Mouse (Mus musculus) midbrain, embryonic 13.5 days (tissue): ENCODE measurements around the gene Ski. TPM values are rescaled to one million over a fixed set of nuclear protein-coding genes. Genes with fewer than 3 reads are reported as not detected.
A peak's percentile ranks its signal among the peaks of the same experiment; 100 is the strongest.

Experiments used
- ATAC-seq: fragments of 200-750 bp; cut with Nextera tagmentation; 2 replicates; pipeline ENCODE4 v1.8.0; 2017; ENCODE audit warnings: mild to moderate bottlenecking, moderate TSS enrichment, moderate library complexity
- H3K27ac ChIP-seq: fragments of 300-500 bp; sonication (generic); 2 replicates; pipeline ENCODE4 v1.5.1; 2015; ENCODE audit warnings: inconsistent platforms, mild to moderate bottlenecking, moderate library complexity
- H3K27me3 ChIP-seq: fragments of 300-500 bp; sonication (generic); 2 replicates; pipeline ENCODE4 v1.6.1; 2015; ENCODE audit warnings: mild to moderate bottlenecking, inconsistent platforms
- H3K36me3 ChIP-seq: fragments of 300-500 bp; sonication (generic); 2 replicates; pipeline ENCODE4 v1.6.1; 2015; ENCODE audit warnings: mild to moderate bottlenecking, inconsistent platforms
- H3K4me1 ChIP-seq: fragments of 300-500 bp; sonication (generic); replicated peaks from 2 replicates; pipeline ENCODE4 v1.6.1; 2015; ENCODE audit warnings: inconsistent platforms
- H3K4me2 ChIP-seq: fragments of 300-500 bp; sonication (generic); replicated peaks from 2 replicates; pipeline ENCODE4 v1.6.1; 2015; ENCODE audit warnings: moderate library complexity, mild to moderate bottlenecking, inconsistent platforms
- H3K4me3 ChIP-seq: fragments of 300-500 bp; sonication (generic); replicated peaks from 2 replicates; pipeline ENCODE4 v1.5.1; 2015; ENCODE audit warnings: mild to moderate bottlenecking, inconsistent platforms
- H3K9ac ChIP-seq: fragments of 300-500 bp; sonication (generic); replicated peaks from 2 replicates; pipeline ENCODE4 v1.6.1; 2015; ENCODE audit warnings: mild to moderate bottlenecking, inconsistent platforms
- H3K9me3 ChIP-seq: fragments of 300-500 bp; sonication (generic); 2 replicates; pipeline ENCODE4 v1.6.1; 2016; ENCODE audit warnings: mild to moderate bottlenecking, inconsistent platforms
- WGBS: fragments of 180-500 bp; shearing (Covaris S2); methylation state at CpG from one replicate; pipeline ENCODE4 v1.1.7; 2015; 5-methylcytosine and 5-hydroxymethylcytosine counted together
- polyA plus RNA-seq: library from polyadenylated mRNA; unstranded; fragments of >200 nt; fragmentation: Nextera tagmentation; extraction: Ambion mirVana; gene quantifications from 2 replicates; pipeline ENCODE4 v1.2.1, GENCODE M21; 2015

The Ski gene
- polyA plus RNA-seq, 1 experiment from 2014 or later, result 9.9 TPM

DNA sequence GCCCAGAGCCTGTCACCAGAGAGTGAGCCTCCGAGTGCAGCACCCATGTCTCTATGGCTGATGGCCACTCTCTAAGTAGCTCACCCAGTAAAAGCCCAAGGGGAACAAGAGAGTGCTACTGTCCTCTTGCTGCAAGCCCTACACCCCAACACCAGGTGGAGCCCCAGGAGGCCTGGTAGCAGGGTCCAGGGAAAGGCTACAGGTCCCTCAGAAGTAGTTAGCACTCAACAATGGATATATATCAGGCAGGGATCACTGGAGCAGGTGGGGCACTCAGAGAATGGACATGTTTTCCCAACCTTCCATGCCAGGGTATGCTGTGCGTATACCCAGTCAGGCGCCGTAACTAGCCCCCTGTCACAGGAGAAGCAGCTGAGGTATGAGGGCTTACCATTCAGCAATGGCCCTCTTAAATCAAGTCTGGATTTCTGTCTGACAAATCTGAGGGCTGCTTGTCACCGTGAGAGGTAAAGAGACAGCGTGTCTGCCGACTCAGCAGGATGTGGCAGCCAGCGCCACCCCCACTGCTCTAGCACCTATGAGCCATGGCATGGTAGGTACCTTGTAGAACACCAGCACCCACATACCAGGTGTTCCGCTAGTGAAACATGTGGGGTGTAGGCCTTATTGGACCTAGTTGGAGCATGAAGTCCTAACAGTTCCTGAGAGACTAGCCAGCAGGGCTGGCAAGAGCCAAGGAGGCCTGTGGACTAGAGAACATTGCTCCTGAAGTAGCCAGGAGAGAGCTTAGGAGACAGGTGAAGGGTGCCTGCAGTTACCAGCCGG lies 93.1 kb downstream of the Ski start:
- no peak for ATAC-seq

DNA sequence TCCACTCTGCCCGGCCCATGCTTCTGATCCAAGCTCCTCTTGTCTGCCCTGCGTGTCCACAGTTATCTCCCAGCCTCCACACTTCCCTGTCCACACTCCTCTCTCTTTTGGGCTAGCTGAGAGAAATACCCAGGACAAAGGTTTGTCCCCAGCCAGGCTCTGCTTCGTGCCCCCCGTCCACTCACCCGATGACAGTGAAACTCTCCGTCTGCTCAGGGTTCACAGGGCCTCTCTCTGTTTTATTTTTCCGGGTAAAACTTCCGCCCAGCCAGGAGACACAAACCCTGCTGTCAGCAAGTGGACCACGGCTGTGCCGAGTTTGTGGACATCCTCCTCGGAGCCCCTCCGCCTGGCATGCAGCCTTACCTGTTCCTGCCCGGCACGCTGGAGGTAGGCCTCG lies 94.0 kb downstream of the Ski start:
- ATAC-seq, result no peak

More for the DNA sequence above, 93.1 kb downstream of the Ski start:
- Histone ChIP-seq H3K27ac (0 out of 2 replicates have a peak overlapping the region, but pooled peaks have one; percentile 10), H3K4me2 (no peak overlapping the region), H3K36me3 (no peaks in the 10 kb centered on the region), H3K4me1 (peaks cover 55% of the 10 kb centered on the region), H3K27me3 (no peaks in the 10 kb centered on the region), H3K9ac (0 out of 2 replicates have a peak overlapping the region, but pooled peaks have one; percentile 3), H3K9me3 (no peaks in the 10 kb centered on the region), H3K4me3 (no peak overlapping the region)
- 93% methylated on average over 10 of the region's 10 CpGs for WGBS

DNA sequence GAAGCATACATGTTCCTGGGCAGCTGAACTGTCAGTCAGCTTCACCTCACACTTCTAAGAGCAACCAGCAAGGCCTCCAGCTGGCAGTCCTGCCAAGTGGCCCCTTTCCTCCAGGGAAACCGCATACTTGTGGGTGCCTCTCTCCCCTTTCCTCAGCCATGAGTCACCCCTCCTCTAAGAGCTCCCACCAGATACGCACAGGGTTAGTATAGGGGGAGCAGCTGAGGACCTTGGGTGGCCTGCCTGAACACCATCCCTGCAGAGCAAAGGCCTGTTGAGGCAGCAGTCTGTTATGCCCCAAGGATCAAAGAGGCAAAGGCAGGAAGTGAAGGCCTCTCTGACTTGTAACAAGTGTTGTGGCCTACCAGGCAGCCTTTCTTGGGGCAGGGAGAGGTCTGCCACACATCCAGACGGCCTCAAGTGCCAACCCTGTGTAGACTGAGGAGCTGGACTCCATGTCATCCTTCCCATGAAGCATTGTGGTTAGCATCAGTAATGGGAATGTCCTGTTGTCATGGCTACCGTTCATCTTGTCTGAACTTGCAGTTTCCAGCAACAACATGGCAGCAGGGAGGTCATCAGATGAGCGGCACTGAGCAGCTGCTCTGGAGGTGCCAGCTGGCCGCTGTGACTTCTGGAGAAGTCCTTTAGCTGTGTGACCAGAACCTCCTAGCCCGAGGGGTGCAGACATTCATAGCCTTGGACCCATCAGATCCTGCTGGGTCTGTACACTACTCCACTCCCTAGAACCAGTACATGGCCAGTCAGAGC lies 95.6 kb downstream of the Ski start:
- no peaks in the 10 kb centered on the region for H3K36me3 ChIP-seq
- H3K27me3 ChIP-seq, result no peaks in the 10 kb centered on the region
- H3K27ac ChIP-seq, result no peak overlapping the region
- no peak overlapping the region for H3K9ac ChIP-seq
- no peak for ATAC-seq
- WGBS, result 61% methylated on average over 7 of the region's 7 CpGs
- H3K4me2 ChIP-seq, result no peak overlapping the region
- peaks cover 58% of the 10 kb centered on the region for H3K4me1 ChIP-seq
- no peaks in the 10 kb centered on the region for H3K9me3 ChIP-seq
- no peak overlapping the region for H3K4me3 ChIP-seq

More for the DNA sequence above, 94.0 kb downstream of the Ski start:
- Histone ChIP-seq H3K4me3 (no peak overlapping the region), H3K36me3 (no peaks in the 10 kb centered on the region), H3K27me3 (no peaks in the 10 kb centered on the region), H3K4me2 (no peak overlapping the region), H3K9ac (no peak overlapping the region), H3K27ac (no peak overlapping the region), H3K9me3 (no peaks in the 10 kb centered on the region), H3K4me1 (peaks cover 48% of the 10 kb centered on the region)
- WGBS, result 93% methylated on average over 15 of the region's 15 CpGs

DNA sequence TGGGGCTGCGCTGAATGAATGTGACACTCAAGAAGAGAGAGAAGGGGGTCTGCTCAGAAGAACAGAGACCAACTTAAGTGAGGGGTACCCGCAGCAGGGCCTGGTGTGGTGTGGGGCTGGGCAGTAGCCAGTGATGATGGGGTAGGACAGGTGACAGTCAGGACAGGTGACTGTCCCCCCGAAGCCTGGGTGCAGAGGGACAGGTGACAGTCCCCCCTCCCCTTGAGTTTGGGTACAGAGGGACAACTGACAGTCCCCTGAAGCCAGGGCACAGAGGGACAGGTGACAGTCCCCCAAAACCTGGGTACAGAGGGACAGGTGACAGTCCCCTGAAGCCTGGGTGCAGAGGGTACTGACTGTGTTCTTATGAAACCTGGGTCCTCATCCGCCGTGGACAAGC lies 96.2 kb downstream of the Ski start:
- no peaks in the 10 kb centered on the region for H3K27me3 ChIP-seq
- H3K27ac ChIP-seq, result no peak overlapping the region
- no peak overlapping the region for H3K9ac ChIP-seq
- H3K4me1 ChIP-seq, result peaks cover 64% of the 10 kb centered on the region
- ATAC-seq, result no peak
- H3K4me2 ChIP-seq, result no peak overlapping the region
- H3K9me3 ChIP-seq, result no peaks in the 10 kb centered on the region
- H3K36me3 ChIP-seq, result no peaks in the 10 kb centered on the region
- 95% methylated on average over 5 of the region's 5 CpGs for WGBS
- no peak overlapping the region for H3K4me3 ChIP-seq

DNA sequence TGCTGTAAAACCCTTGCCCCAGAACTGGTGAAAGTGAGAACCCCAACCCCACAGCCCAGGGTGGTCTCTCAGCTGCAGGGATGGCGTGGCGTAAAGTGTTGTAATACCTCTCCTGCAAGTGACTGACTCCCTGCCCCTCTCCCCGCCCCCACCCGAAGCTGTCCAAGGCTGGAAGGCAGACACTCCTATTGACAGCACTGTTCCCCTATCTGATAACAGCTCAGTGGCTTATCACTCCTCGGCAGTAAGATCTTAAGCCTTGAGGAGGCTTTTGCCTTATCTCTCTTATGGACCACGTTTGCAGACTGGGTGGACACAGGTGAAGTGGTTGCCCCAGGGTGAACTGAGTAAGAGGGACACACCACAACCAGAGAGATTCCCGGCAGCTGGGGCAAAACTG lies 97.1 kb downstream of the Ski start:
- H3K36me3 ChIP-seq, result no peaks in the 10 kb centered on the region
- H3K4me1 ChIP-seq, result peaks cover 64% of the 10 kb centered on the region
- H3K9ac ChIP-seq, result no peak overlapping the region
- no peaks in the 10 kb centered on the region for H3K27me3 ChIP-seq
- H3K4me3 ChIP-seq, result no peak overlapping the region
- WGBS, result 71% methylated on average over 7 of the region's 7 CpGs
- no peaks in the 10 kb centered on the region for H3K9me3 ChIP-seq
- H3K4me2 ChIP-seq, result no peak overlapping the region
- ATAC-seq, result no peak
- no peak overlapping the region for H3K27ac ChIP-seq

DNA sequence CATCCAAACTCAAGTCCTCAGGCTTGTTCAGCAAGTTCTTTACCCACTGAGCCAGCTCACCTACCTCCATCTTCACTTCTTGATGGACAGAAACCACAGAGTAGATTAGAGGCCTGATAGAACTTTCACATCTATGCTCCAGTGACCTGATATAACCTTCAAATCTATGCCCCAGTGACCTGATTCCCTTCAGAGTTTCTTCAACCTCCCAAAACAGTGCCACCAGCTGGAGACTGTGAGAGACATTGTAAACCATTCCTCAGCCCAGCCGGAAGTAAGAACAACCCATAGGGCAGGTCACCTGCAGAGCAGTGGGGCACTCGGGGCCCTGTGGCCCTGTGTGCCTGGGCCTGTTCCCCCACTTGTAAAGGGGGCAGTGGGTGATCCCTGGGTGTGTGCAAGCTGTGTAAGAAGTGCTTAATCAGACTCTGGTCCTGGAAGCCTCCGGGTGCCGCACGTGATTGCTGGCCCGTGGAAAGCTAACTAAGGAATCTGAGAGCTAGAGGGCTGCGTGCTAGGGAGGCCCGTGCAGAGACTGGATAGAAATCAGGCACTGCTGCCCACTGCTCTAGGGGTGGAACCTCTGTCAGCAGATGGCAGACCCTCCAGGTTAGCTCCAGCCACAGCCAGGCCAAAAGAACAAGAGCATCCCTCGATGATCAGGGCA lies 98.4 kb downstream of the Ski start:
- ATAC-seq, result no peak
- H3K36me3 ChIP-seq, result no peaks in the 10 kb centered on the region
- H3K27ac ChIP-seq, result 0 out of 2 replicates have a peak overlapping the region, but pooled peaks have one; percentile 15
- H3K9me3 ChIP-seq, result no peaks in the 10 kb centered on the region
- H3K4me1 ChIP-seq, result peaks cover 54% of the 10 kb centered on the region
- H3K4me3 ChIP-seq, result no peak overlapping the region
- H3K4me2 ChIP-seq, result no peak overlapping the region
- WGBS, result 78% methylated on average over 9 of the region's 9 CpGs
- no peak overlapping the region for H3K9ac ChIP-seq
- H3K27me3 ChIP-seq, result no peaks in the 10 kb centered on the region

DNA sequence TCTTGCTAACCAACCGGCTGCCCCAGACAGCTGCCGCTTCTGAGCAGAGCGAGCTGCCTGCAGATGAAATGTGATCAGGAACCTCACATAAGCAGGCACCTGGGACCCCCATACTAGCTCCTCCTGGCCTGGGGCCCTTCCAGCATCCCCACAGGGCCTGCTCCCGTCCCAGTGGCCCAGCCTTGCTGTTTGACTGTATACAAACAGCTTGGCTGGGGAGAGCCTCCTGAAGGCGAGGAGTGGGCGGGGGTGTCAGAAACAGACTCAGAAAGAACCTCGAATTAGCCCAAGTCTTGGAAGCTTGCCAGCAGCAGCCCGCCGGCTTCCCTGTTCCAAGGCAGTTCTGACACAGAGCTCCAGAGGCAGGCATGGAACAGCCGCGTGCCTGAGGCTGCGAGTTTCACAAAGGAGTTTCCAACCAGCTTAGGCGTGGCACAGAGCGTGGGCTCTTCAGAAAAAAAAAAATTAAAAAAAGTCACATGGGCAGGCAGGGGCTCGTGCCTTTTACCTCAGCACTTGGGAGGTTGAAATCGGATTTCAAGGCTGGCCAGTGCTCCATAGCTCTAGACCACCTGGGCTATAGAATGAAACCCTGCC lies 99.8 kb downstream of the Ski start:
- no peaks in the 10 kb centered on the region for H3K9me3 ChIP-seq
- ATAC-seq, result peak; percentile 85
- H3K27me3 ChIP-seq, result no peaks in the 10 kb centered on the region
- no peak overlapping the region for H3K9ac ChIP-seq
- peak overlapping the region; percentile 70 for H3K27ac ChIP-seq
- H3K4me2 ChIP-seq, result no peak overlapping the region
- H3K4me3 ChIP-seq, result no peak overlapping the region
- 26% methylated on average over 16 of the region's 16 CpGs for WGBS
- H3K4me1 ChIP-seq, result peaks cover 61% of the 10 kb centered on the region
- no peaks in the 10 kb centered on the region for H3K36me3 ChIP-seq

DNA sequence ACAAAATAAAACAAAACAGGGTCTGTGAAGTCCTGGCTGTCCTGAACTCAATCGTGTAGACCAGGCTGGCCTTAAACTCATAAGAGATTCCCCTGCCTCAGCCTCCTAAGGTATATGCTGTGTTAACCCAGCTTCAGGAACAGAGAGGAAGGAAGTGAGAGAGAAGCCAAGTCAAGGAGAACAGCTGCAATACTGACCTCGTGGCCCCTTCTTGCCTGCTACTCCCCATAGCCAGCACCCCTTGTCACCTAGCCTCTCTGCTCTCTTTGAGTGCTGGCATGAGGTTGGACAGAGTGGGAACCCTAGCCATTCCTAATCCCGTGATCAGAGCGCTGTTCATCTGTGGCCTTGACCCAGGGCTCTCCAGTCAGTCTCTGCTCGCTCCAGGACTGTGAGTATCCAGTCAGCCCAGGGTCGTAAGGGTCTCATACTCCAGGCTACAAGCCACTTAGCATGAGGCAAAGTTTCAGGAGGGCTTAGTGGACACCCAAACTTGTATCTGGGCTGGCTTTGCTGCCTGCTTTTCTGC lies 100.4 kb downstream of the Ski start:
- Histone ChIP-seq H3K36me3 (no peaks in the 10 kb centered on the region), H3K27ac (peak overlapping the region; percentile 70), H3K4me1 (peaks cover 60% of the 10 kb centered on the region), H3K4me2 (no peak overlapping the region), H3K4me3 (no peak overlapping the region), H3K27me3 (no peaks in the 10 kb centered on the region), H3K9ac (no peak overlapping the region), H3K9me3 (no peaks in the 10 kb centered on the region)
- WGBS, result 81% methylated on average over 6 of the region's 6 CpGs
- ATAC-seq, result peak; percentile 24; the same call in 1 of the 2 replicates

DNA sequence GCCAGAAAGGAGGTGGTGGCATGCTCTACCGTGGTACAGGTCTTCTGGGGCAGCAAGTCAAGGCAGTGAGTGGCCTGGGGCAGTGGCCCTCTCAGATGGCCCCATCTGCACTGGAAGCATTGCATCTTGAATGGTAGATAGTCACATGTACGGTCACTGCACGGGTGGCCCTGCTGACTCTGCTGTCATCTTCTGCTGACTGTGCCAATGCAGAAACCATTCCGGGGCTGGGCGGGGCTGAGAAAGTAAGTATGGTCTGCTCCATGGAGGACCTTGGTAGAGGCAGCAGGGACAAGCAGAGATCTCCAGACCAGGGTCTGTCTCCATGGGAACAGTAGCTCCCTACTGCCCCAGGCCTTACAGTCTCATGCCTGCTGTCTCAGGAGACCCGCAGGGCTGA lies 101.2 kb downstream of the Ski start:
- Histone ChIP-seq H3K27ac (no peak overlapping the region), H3K4me3 (no peak overlapping the region), H3K36me3 (no peaks in the 10 kb centered on the region), H3K9me3 (no peaks in the 10 kb centered on the region), H3K27me3 (no peaks in the 10 kb centered on the region), H3K9ac (no peak overlapping the region), H3K4me1 (peaks cover 54% of the 10 kb centered on the region), H3K4me2 (no peak overlapping the region)
- ATAC-seq, result no peak
- 91% methylated on average over 6 of the region's 6 CpGs for whole genome bisulfite sequencing

DNA sequence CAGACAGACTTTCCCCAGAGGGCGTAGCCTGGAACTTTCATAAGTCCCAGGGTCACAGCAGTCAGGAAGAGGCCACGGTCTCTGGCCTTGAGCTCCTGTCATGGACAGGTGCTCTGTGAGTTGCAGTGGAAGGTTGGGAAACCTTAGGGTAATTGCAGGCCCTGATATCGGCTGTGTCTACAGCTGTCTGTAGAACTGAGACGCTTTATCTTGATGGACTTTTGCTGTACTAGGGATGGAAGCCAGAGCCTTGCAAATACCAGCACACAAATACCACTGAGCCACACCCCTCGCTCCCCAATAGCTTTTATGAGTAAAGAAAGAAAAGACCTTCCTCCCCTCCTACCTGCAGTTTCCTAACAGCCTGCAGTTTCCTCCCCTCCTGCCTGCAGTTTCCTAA lies 101.8 kb downstream of the Ski start:
- peaks cover 54% of the 10 kb centered on the region for H3K4me1 ChIP-seq
- WGBS, result 89% methylated on average over 5 of the region's 5 CpGs
- ATAC-seq, result no peak
- no peak overlapping the region for H3K4me2 ChIP-seq
- no peaks in the 10 kb centered on the region for H3K27me3 ChIP-seq
- no peak overlapping the region for H3K27ac ChIP-seq
- H3K4me3 ChIP-seq, result no peak overlapping the region
- H3K9ac ChIP-seq, result no peak overlapping the region
- H3K9me3 ChIP-seq, result no peaks in the 10 kb centered on the region
- H3K36me3 ChIP-seq, result no peaks in the 10 kb centered on the region

DNA sequence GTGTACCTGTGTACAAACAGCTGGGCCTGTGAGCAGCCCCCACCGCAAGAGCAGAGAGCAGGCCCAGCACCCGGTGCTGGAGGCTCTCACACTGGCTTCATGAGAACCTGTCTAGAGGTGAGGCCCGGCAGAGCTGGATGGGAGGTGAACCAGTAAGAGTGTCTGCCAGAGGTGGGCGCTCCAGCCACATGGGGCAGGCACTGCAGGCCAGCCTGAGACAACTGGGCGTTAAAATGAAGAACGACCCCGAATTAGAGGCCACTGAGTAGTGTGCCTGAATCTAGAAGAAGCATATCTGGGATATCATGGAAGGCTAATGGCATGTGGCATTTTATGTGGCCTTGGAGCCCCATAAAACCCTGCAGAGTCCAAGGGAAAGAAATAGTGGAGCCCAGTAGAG lies 102.4 kb downstream of the Ski start:
- WGBS, result 82% methylated on average over 7 of the region's 7 CpGs
- Histone ChIP-seq H3K27me3 (no peaks in the 10 kb centered on the region), H3K9me3 (no peaks in the 10 kb centered on the region), H3K27ac (no peak overlapping the region), H3K4me3 (no peak overlapping the region), H3K4me1 (peaks cover 49% of the 10 kb centered on the region), H3K36me3 (no peaks in the 10 kb centered on the region), H3K4me2 (no peak overlapping the region), H3K9ac (no peak overlapping the region)
- no peak for ATAC-seq
